Mouse (Mus musculus) neural tube, embryonic 12.5 days (tissue): ENCODE results near the gene Ptk6. TPM values are rescaled to one million over a fixed set of nuclear protein-coding genes. Genes with fewer than 3 reads are reported as not detected.

ENCODE experiments used
- ATAC-seq: fragments of 200-750 bp; cut with Nextera tagmentation; 2 replicates; pipeline ENCODE4 v1.8.0; 2017; ENCODE audit warnings: low read depth, mild to moderate bottlenecking, moderate TSS enrichment, moderate library complexity; ENCODE audit not compliant: low FRiP score
- H3K27ac ChIP-seq: fragments of 300-500 bp; sonication (generic); 2 replicates; pipeline ENCODE4 v1.5.1; 2016
- H3K27me3 ChIP-seq: fragments of 300-500 bp; sonication (generic); replicated peaks from 2 replicates; pipeline ENCODE4 v1.6.1; 2016; ENCODE audit warnings: mild to moderate bottlenecking
- H3K36me3 ChIP-seq: fragments of 300-500 bp; sonication (generic); 2 replicates; pipeline ENCODE4 v1.6.1; 2016; ENCODE audit warnings: mild to moderate bottlenecking
- H3K4me1 ChIP-seq: fragments of 300-500 bp; sonication (generic); 2 replicates; pipeline ENCODE4 v1.6.1; 2016
- H3K4me2 ChIP-seq: fragments of 300-500 bp; sonication (generic); replicated peaks from 2 replicates; pipeline ENCODE4 v1.6.1; 2016; ENCODE audit warnings: mild to moderate bottlenecking
- H3K4me3 ChIP-seq: fragments of 300-500 bp; sonication (generic); 2 replicates; pipeline ENCODE4 v1.5.1; 2016
- H3K9ac ChIP-seq: fragments of 300-500 bp; sonication (generic); 2 replicates; pipeline ENCODE4 v1.6.1; 2016; ENCODE audit warnings: mild to moderate bottlenecking
- H3K9me3 ChIP-seq: fragments of 300-500 bp; sonication (generic); 2 replicates; pipeline ENCODE4 v1.6.1; 2016; ENCODE audit warnings: mild to moderate bottlenecking
- WGBS: fragments of 180-500 bp; shearing (Covaris S2); methylation state at CpG from one replicate; pipeline ENCODE4 v1.1.7; 2016; 5-methylcytosine and 5-hydroxymethylcytosine counted together
- polyA plus RNA-seq: library from polyadenylated mRNA; unstranded; fragments of >200 nt; fragmentation: Nextera tagmentation; extraction: Ambion mirVana; gene quantifications from 2 replicates; pipeline ENCODE4 v1.2.1, GENCODE M21; 2016

Ptk6 gene
- polyA plus RNA-seq, 1 experiment from 2014 or later: not detected

- Histone ChIP-seq H3K4me3 (peak within 1 kb of the TSS; percentile 42), H3K4me1 (peaks cover 26% of the 10 kb centered on the region), H3K27ac (peak within 1 kb of the TSS; percentile 67), H3K27me3 (peaks cover 37% of the 10 kb centered on the region), H3K9ac (peak within 1 kb of the TSS; percentile 64), H3K36me3 (no peaks in the 10 kb centered on the region), H3K9me3 (no peaks in the 10 kb centered on the region), H3K4me2 (peak within 1 kb of the TSS; percentile 62)
- WGBS: 4% methylated on average over 55 of the region's 55 CpGs
- peak; percentile 42 for ATAC-seq
These were observed 46.1 kb downstream of the Ptk6 start, which contains the start of gene Eef1a2 for GRCm38 (mm10) chr2:181156248-181157121. Gene Eef1a2, minus strand, starts transcription at chr2:181157014.

GRCm38 (mm10) chr2:181155801-181156200 is 46.8 kb downstream of the Ptk6 start:
- no peak for ATAC-seq
- H3K9ac ChIP-seq: peak overlapping the region; percentile 64; the same call in 1 of the 2 replicates

GRCm38 (mm10) chr2:181154831-181155415 is 47.7 kb downstream of the Ptk6 start:
- H3K9me3 ChIP-seq: no peaks in the 10 kb centered on the region
- WGBS: 83% methylated on average over 8 of the region's 8 CpGs
- H3K27ac ChIP-seq: no peak overlapping the region
- ATAC-seq: no peak
- no peak overlapping the region for H3K4me2 ChIP-seq
- no peak overlapping the region for H3K9ac ChIP-seq
- H3K4me3 ChIP-seq: no peak overlapping the region
- peaks cover 45% of the 10 kb centered on the region for H3K27me3 ChIP-seq
- H3K36me3 ChIP-seq: no peaks in the 10 kb centered on the region
- peaks cover 21% of the 10 kb centered on the region for H3K4me1 ChIP-seq

More at GRCm38 (mm10) chr2:181155801-181156200, 46.8 kb downstream of the Ptk6 start:
- Histone ChIP-seq H3K4me2 (peak overlapping the region; percentile 62), H3K36me3 (no peaks in the 10 kb centered on the region), H3K9me3 (no peaks in the 10 kb centered on the region), H3K27me3 (peaks cover 39% of the 10 kb centered on the region), H3K27ac (no peak overlapping the region), H3K4me3 (peak overlapping the region; percentile 42), H3K4me1 (peaks cover 26% of the 10 kb centered on the region)
- 64% methylated on average over 4 of the region's 4 CpGs for WGBS

- Histone ChIP-seq H3K9me3 (no peaks in the 10 kb centered on the region), H3K4me2 (no peak overlapping the region), H3K27me3 (peaks cover 50% of the 10 kb centered on the region), H3K9ac (no peak overlapping the region), H3K36me3 (no peaks in the 10 kb centered on the region), H3K4me3 (no peak overlapping the region), H3K27ac (no peak overlapping the region), H3K4me1 (peaks cover 15% of the 10 kb centered on the region)
- ATAC-seq: no peak
- 81% methylated on average over 3 of the region's 3 CpGs for WGBS
These were observed 48.2 kb downstream of the Ptk6 start for GRCm38 (mm10) chr2:181154361-181154760.

- no peak overlapping the region for H3K9ac ChIP-seq
- no peak overlapping the region for H3K4me3 ChIP-seq
- H3K4me1 ChIP-seq: peaks cover 13% of the 10 kb centered on the region
- H3K27ac ChIP-seq: no peak overlapping the region
- WGBS: 0% methylated on average over 1 of the region's 1 CpGs
- H3K27me3 ChIP-seq: peaks cover 53% of the 10 kb centered on the region
- ATAC-seq: no peak
- no peaks in the 10 kb centered on the region for H3K9me3 ChIP-seq
- no peak overlapping the region for H3K4me2 ChIP-seq
- H3K36me3 ChIP-seq: no peaks in the 10 kb centered on the region
These were observed 48.8 kb downstream of the Ptk6 start for GRCm38 (mm10) chr2:181153837-181154236.

- Histone ChIP-seq H3K27ac (no peak overlapping the region), H3K36me3 (no peaks in the 10 kb centered on the region), H3K9ac (no peak overlapping the region), H3K4me1 (peaks cover 20% of the 10 kb centered on the region), H3K9me3 (no peaks in the 10 kb centered on the region), H3K4me3 (no peak overlapping the region), H3K4me2 (no peak overlapping the region), H3K27me3 (peaks cover 60% of the 10 kb centered on the region)
- ATAC-seq: no peak
- WGBS: 100% methylated on average over 1 of the region's 1 CpGs
These were observed 49.5 kb downstream of the Ptk6 start for GRCm38 (mm10) chr2:181153131-181153530.

GRCm38 (mm10) chr2:181152701-181153100 is 49.9 kb downstream of the Ptk6 start:
- peaks cover 57% of the 10 kb centered on the region for H3K27me3 ChIP-seq
- no peak overlapping the region for H3K27ac ChIP-seq
- H3K4me1 ChIP-seq: peaks cover 24% of the 10 kb centered on the region
- no peak overlapping the region for H3K4me3 ChIP-seq
- no peaks in the 10 kb centered on the region for H3K9me3 ChIP-seq
- ATAC-seq: no peak
- no peak overlapping the region for H3K9ac ChIP-seq
- H3K36me3 ChIP-seq: no peaks in the 10 kb centered on the region
- H3K4me2 ChIP-seq: no peak overlapping the region
- 94% methylated on average over 17 of the region's 17 CpGs for WGBS

- H3K9ac ChIP-seq: no peak overlapping the region
- 74% methylated on average over 6 of the region's 6 CpGs for WGBS
These were observed 52.3 kb downstream of the Ptk6 start for GRCm38 (mm10) chr2:181150281-181150680.

GRCm38 (mm10) chr2:181148318-181148955 is 54.2 kb downstream of the Ptk6 start:
- 17% methylated on average over 27 of the region's 31 CpGs for WGBS
- H3K36me3 ChIP-seq: no peaks in the 10 kb centered on the region
- peaks cover 15% of the 10 kb centered on the region for H3K4me1 ChIP-seq
- H3K27ac ChIP-seq: no peak overlapping the region
- H3K9me3 ChIP-seq: no peaks in the 10 kb centered on the region
- peaks cover 43% of the 10 kb centered on the region for H3K27me3 ChIP-seq
- peak overlapping the region; percentile 82 for H3K4me2 ChIP-seq
- no peak for ATAC-seq
- H3K9ac ChIP-seq: peak overlapping the region; percentile 36; the same call in 1 of the 2 replicates
- peak overlapping the region; percentile 40 for H3K4me3 ChIP-seq

More at GRCm38 (mm10) chr2:181150281-181150680, 52.3 kb downstream of the Ptk6 start:
- Histone ChIP-seq H3K27me3 (peaks cover 50% of the 10 kb centered on the region), H3K9me3 (no peaks in the 10 kb centered on the region), H3K4me2 (no peak overlapping the region), H3K36me3 (no peaks in the 10 kb centered on the region), H3K4me1 (peaks cover 15% of the 10 kb centered on the region), H3K27ac (no peak overlapping the region), H3K4me3 (no peak overlapping the region)
- no peak for ATAC-seq

GRCm38 (mm10) chr2:181147546-181148317 is 54.9 kb downstream of the Ptk6 start:
- no peaks in the 10 kb centered on the region for H3K9me3 ChIP-seq
- peak overlapping the region; percentile 82 for H3K4me2 ChIP-seq
- peaks cover 15% of the 10 kb centered on the region for H3K4me1 ChIP-seq
- H3K4me3 ChIP-seq: peak overlapping the region; percentile 40
- WGBS: under 1% methylated on average over 61 of the region's 61 CpGs
- H3K9ac ChIP-seq: peak overlapping the region; percentile 36
- no peak overlapping the region for H3K27ac ChIP-seq
- H3K27me3 ChIP-seq: peaks cover 43% of the 10 kb centered on the region
- peak; percentile 46; the same call in 1 of the 2 replicates for ATAC-seq
- H3K36me3 ChIP-seq: no peaks in the 10 kb centered on the region

- no peak for ATAC-seq
- peaks cover 43% of the 10 kb centered on the region for H3K27me3 ChIP-seq
- no peak overlapping the region for H3K4me3 ChIP-seq
- WGBS: 63% methylated on average over 4 of the region's 4 CpGs
- no peak overlapping the region for H3K27ac ChIP-seq
- no peak overlapping the region for H3K9ac ChIP-seq
- no peaks in the 10 kb centered on the region for H3K36me3 ChIP-seq
- no peaks in the 10 kb centered on the region for H3K9me3 ChIP-seq
- peak overlapping the region; percentile 82 for H3K4me2 ChIP-seq
- H3K4me1 ChIP-seq: peaks cover 15% of the 10 kb centered on the region
These were observed 55.5 kb downstream of the Ptk6 start for GRCm38 (mm10) chr2:181146976-181147545.
